Mouse (Mus musculus): ENCODE results near the gene Gpt2. TPM values are rescaled to one million over a fixed set of nuclear protein-coding genes. Genes with fewer than 3 reads are reported as not detected.

Gene Gpt2
- 62.5 and 73.6 TPM in 2 replicates for polyA plus RNA-seq (2014; fragmentation: Nextera tagmentation; extraction: Ambion mirVana)

GRCm38 (mm10) chr8:85492125-85492875 is at the start of gene Gpt2:
TSS of gene Gpt2 (plus strand) at chr8:85492576.
- peak; percentile 97 for ATAC-seq (ENCODE audit: insufficient number of reproducible peaks, low FRiP score, low TSS enrichment, low read depth)
- peak within 1 kb of the TSS; percentile 95 for H3K4me2 ChIP-seq (ENCODE audit: low read depth, severe bottlenecking)
- peak within 1 kb of the TSS; percentile 87 for H3K9ac ChIP-seq (ENCODE audit: low read length)
- H3K27ac ChIP-seq (replicated peaks; ENCODE audit: low read depth, low read length), result 0 out of 2 replicates have a peak within 1 kb of the TSS, but pooled peaks have one; percentile 21
- no peaks in the 10 kb centered on the region for H3K27me3 ChIP-seq (ENCODE audit: control insufficient read depth, insufficient read depth, low read length)
- no peaks in the 10 kb centered on the region for H3K9me3 ChIP-seq (ENCODE audit: control insufficient read depth, low read length)
- no peaks in the 10 kb centered on the region for H3K36me3 ChIP-seq (ENCODE audit: control insufficient read depth, insufficient read depth, low read length)
- peak within 1 kb of the TSS; percentile 91 for H3K4me3 ChIP-seq (ENCODE audit: low read depth, low read length)
- 0 out of 2 replicates have a peak, but pooled peaks cover 5% of the 10 kb centered on the region for H3K4me1 ChIP-seq (ENCODE audit: control insufficient read depth, insufficient read depth, low read length)
- WGBS, result under 1% methylated on average over 41 of the region's 41 CpGs
- DNase-seq (ENCODE audit: low spot score), result peak; percentile 97

DNA sequence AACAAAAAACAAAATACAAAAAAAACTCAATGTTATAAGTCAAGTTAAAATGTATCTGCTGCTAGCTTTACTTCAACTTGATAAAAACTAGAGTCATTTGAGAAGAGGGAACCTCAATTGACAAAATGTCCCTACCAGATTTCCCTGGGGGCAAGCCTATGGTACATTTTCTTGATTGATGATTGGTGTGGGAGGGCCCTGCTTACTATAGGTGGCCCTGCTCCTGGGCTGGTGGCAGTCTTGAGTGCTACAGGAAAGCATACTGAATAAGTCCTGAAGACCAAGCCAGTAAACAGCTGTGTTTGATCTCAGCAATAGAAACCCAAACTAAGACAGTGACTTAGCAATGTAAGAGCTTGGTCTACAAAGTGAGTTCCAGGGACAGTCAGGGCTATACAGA is 48.3 kb upstream of the Gpt2 start:
- H3K36me3 ChIP-seq (ENCODE audit: control insufficient read depth, insufficient read depth, low read length), result no peaks in the 10 kb centered on the region
- H3K27me3 ChIP-seq (ENCODE audit: control insufficient read depth, insufficient read depth, low read length), result no peaks in the 10 kb centered on the region
- no peak for DNase-seq (ENCODE audit: low spot score)
- no peaks in the 10 kb centered on the region for H3K9me3 ChIP-seq (ENCODE audit: control insufficient read depth, low read length)
- ATAC-seq (ENCODE audit: insufficient number of reproducible peaks, low FRiP score, low TSS enrichment, low read depth), result no peak
- H3K27ac ChIP-seq (replicated peaks; ENCODE audit: low read depth, low read length), result no peak overlapping the region
- H3K4me1 ChIP-seq (ENCODE audit: control insufficient read depth, insufficient read depth, low read length), result no peaks in the 10 kb centered on the region
- no peak overlapping the region for H3K4me2 ChIP-seq (ENCODE audit: low read depth, severe bottlenecking)
- H3K4me3 ChIP-seq (ENCODE audit: low read depth, low read length), result no peak overlapping the region
- no peak overlapping the region for H3K9ac ChIP-seq (ENCODE audit: low read length)

- no peaks in the 10 kb centered on the region for H3K36me3 ChIP-seq (ENCODE audit: control insufficient read depth, insufficient read depth, low read length)
- H3K9me3 ChIP-seq (ENCODE audit: control insufficient read depth, low read length), result no peaks in the 10 kb centered on the region
- WGBS, result 82% methylated on average over 15 of the region's 15 CpGs
- H3K4me2 ChIP-seq (ENCODE audit: low read depth, severe bottlenecking), result no peak overlapping the region
- H3K27me3 ChIP-seq (ENCODE audit: control insufficient read depth, insufficient read depth, low read length), result no peaks in the 10 kb centered on the region
- H3K9ac ChIP-seq (ENCODE audit: low read length), result no peak overlapping the region
- H3K4me3 ChIP-seq (ENCODE audit: low read depth, low read length), result no peak overlapping the region
- H3K27ac ChIP-seq (replicated peaks; ENCODE audit: low read depth, low read length), result no peak overlapping the region
- no peaks in the 10 kb centered on the region for H3K4me1 ChIP-seq (ENCODE audit: control insufficient read depth, insufficient read depth, low read length)
- no peak for ATAC-seq (ENCODE audit: insufficient number of reproducible peaks, low FRiP score, low TSS enrichment, low read depth)
- DNase-seq (ENCODE audit: low spot score), result no peak
Measured at GRCm38 (mm10) chr8:85445936-85446685, 46.3 kb upstream of the Gpt2 start.

DNA sequence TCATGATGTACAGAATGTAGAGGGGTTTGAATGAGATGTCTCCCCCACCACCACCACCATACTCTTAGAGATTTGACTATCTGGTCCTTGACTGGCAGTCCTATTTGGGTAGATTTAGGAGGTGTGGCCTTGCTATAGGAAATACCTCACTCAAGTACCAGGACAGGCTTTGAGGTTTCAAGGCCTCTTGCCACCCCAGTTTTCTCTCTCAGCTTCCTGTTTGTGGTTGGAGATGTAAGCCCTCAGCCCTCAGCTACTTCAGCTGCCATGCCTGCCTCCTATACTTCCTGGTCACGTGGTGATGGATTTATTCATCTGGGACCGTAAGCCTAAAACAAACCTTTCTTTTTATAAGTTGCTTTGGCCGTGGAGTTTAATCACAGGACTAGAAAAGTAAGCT is 42.0 kb upstream of the Gpt2 start:
- Histone ChIP-seq H3K36me3 (ENCODE audit: control insufficient read depth, insufficient read depth, low read length) (no peaks in the 10 kb centered on the region), H3K9ac (ENCODE audit: low read length) (no peak overlapping the region), H3K27me3 (ENCODE audit: control insufficient read depth, insufficient read depth, low read length) (no peaks in the 10 kb centered on the region), H3K4me1 (ENCODE audit: control insufficient read depth, insufficient read depth, low read length) (peaks cover 7% of the 10 kb centered on the region; the same call in 1 of the 2 replicates), H3K4me3 (ENCODE audit: low read depth, low read length) (no peak overlapping the region), H3K9me3 (ENCODE audit: control insufficient read depth, low read length) (no peaks in the 10 kb centered on the region), H3K27ac (replicated peaks; ENCODE audit: low read depth, low read length) (no peak overlapping the region), H3K4me2 (ENCODE audit: low read depth, severe bottlenecking) (no peak overlapping the region)
- no peak for DNase-seq (ENCODE audit: low spot score)
- no peak for ATAC-seq (ENCODE audit: insufficient number of reproducible peaks, low FRiP score, low TSS enrichment, low read depth)
- WGBS, result 88% methylated on average over 3 of the region's 3 CpGs

DNA sequence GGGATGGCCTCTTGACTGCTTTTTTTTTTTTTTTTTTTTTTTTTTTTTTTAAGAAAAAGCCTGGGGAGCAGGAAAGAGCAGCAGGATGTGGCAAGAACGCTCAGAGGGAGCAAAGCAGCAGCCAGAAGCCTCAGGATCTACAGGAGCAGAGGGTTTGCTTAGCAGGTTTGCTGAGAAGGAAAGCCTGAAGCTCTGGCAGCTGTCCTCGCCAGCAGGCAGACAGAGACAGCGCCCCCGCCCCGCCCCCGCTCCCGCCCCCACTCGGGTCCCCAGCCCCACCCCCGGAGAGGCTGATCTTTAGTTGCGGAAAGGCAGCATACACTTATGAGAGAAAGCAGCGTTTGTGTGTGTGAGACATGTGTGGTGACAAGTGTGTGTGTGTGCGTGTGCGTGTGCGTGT is 40.0 kb upstream of the Gpt2 start:
- 0 out of 2 replicates have a peak overlapping the region, but pooled peaks have one; percentile 12 for H3K27ac ChIP-seq (replicated peaks; ENCODE audit: low read depth, low read length)
- H3K4me3 ChIP-seq (ENCODE audit: low read depth, low read length), result no peak overlapping the region
- peak overlapping the region; percentile 22; the same call in 1 of the 2 replicates for H3K9ac ChIP-seq (ENCODE audit: low read length)
- H3K9me3 ChIP-seq (ENCODE audit: control insufficient read depth, low read length), result no peaks in the 10 kb centered on the region
- H3K27me3 ChIP-seq (ENCODE audit: control insufficient read depth, insufficient read depth, low read length), result no peaks in the 10 kb centered on the region
- ATAC-seq (ENCODE audit: insufficient number of reproducible peaks, low FRiP score, low TSS enrichment, low read depth) (no peak), DNase-seq (ENCODE audit: low spot score) (no peak)
- H3K4me1 ChIP-seq (ENCODE audit: control insufficient read depth, insufficient read depth, low read length), result peaks cover 7% of the 10 kb centered on the region; the same call in 1 of the 2 replicates
- peak overlapping the region; percentile 10; the same call in 1 of the 2 replicates for H3K4me2 ChIP-seq (ENCODE audit: low read depth, severe bottlenecking)
- H3K36me3 ChIP-seq (ENCODE audit: control insufficient read depth, insufficient read depth, low read length), result no peaks in the 10 kb centered on the region
- 18% methylated on average over 14 of the region's 14 CpGs for WGBS

DNA sequence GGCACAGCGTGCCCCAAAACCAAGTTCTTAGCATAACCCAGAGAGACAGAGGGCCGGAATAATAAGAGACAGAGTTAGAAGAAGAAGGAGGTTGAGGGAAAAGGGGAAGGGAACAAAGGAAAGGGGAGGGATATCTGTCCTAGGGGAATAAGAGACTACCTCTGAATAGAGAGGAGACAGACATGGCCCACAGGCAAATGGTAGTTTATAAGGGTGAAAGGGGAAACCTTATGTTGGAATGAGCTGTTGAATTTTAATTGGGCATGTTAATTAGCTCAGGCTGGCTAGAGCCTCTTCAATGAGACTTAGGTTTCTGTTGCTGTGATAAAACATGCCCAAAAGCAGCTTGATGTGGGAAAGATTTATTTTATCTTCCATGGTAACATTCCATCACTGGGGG is 39.1 kb upstream of the Gpt2 start:
- H3K4me1 ChIP-seq (ENCODE audit: control insufficient read depth, insufficient read depth, low read length), result peaks cover 7% of the 10 kb centered on the region; the same call in 1 of the 2 replicates
- H3K27ac ChIP-seq (replicated peaks; ENCODE audit: low read depth, low read length), result no peak overlapping the region
- DNase-seq (ENCODE audit: low spot score) (no peak), ATAC-seq (ENCODE audit: insufficient number of reproducible peaks, low FRiP score, low TSS enrichment, low read depth) (no peak)
- no peaks in the 10 kb centered on the region for H3K36me3 ChIP-seq (ENCODE audit: control insufficient read depth, insufficient read depth, low read length)
- no peak overlapping the region for H3K4me3 ChIP-seq (ENCODE audit: low read depth, low read length)
- WGBS, result 85% methylated on average over 2 of the region's 2 CpGs
- H3K9me3 ChIP-seq (ENCODE audit: control insufficient read depth, low read length), result no peaks in the 10 kb centered on the region
- no peak overlapping the region for H3K4me2 ChIP-seq (ENCODE audit: low read depth, severe bottlenecking)
- H3K27me3 ChIP-seq (ENCODE audit: control insufficient read depth, insufficient read depth, low read length), result no peaks in the 10 kb centered on the region
- no peak overlapping the region for H3K9ac ChIP-seq (ENCODE audit: low read length)

DNA sequence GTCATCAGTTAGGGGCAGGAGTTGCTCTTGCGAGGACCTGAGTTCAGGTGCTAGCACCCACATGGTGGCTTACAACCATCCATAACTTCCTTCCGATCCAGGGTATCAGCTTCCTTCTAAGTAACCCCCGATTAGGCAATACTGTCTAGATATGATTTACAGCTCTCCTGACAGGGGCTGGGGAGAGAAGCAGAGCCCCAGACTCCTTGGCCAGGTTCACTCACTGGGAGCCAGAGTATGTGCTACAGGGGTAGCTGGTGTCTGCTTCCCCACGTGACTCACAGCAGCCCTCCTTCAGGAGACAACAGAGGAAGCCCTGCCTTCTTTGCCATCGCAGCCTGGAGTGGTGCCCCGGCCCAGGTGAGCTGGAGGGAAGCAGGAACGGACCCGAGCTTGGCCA is 37.6 kb upstream of the Gpt2 start:
- H3K4me2 ChIP-seq (ENCODE audit: low read depth, severe bottlenecking), result no peak overlapping the region
- peaks cover 7% of the 10 kb centered on the region; the same call in 1 of the 2 replicates for H3K4me1 ChIP-seq (ENCODE audit: control insufficient read depth, insufficient read depth, low read length)
- H3K4me3 ChIP-seq (ENCODE audit: low read depth, low read length), result no peak overlapping the region
- H3K27me3 ChIP-seq (ENCODE audit: control insufficient read depth, insufficient read depth, low read length), result no peaks in the 10 kb centered on the region
- DNase-seq (ENCODE audit: low spot score) (no peak), ATAC-seq (ENCODE audit: insufficient number of reproducible peaks, low FRiP score, low TSS enrichment, low read depth) (no peak)
- no peak overlapping the region for H3K9ac ChIP-seq (ENCODE audit: low read length)
- H3K9me3 ChIP-seq (ENCODE audit: control insufficient read depth, low read length), result no peaks in the 10 kb centered on the region
- H3K27ac ChIP-seq (replicated peaks; ENCODE audit: low read depth, low read length), result no peak overlapping the region
- no peaks in the 10 kb centered on the region for H3K36me3 ChIP-seq (ENCODE audit: control insufficient read depth, insufficient read depth, low read length)
- WGBS, result 65% methylated on average over 8 of the region's 8 CpGs

DNA sequence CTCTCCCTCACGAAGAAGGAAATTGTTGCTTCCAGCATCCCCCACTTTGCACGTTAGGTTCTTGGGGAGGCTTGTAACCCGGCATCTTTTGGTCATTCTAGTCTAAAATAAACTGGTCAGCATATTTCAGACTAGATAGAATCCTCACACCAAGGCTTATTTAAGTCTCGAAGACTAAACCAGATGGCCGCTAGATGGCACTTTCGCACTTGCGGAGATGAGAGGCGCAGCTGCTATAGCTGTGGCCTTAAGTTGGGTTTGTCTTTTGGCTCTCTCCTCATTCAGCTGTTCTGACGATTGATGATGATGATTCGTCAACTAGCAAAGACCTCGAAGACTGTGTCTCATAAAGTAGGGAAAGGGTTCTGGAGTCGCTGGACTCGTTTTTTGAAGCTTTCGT is 35.8 kb upstream of the Gpt2 start:
- no peak overlapping the region for H3K9ac ChIP-seq (ENCODE audit: low read length)
- DNase-seq (ENCODE audit: low spot score) (peak; percentile 82), ATAC-seq (ENCODE audit: insufficient number of reproducible peaks, low FRiP score, low TSS enrichment, low read depth) (0 out of 2 replicates have a peak, but pooled peaks have one; percentile 13)
- H3K27ac ChIP-seq (replicated peaks; ENCODE audit: low read depth, low read length), result no peak overlapping the region
- peaks cover 7% of the 10 kb centered on the region; the same call in 1 of the 2 replicates for H3K4me1 ChIP-seq (ENCODE audit: control insufficient read depth, insufficient read depth, low read length)
- no peaks in the 10 kb centered on the region for H3K9me3 ChIP-seq (ENCODE audit: control insufficient read depth, low read length)
- H3K4me2 ChIP-seq (ENCODE audit: low read depth, severe bottlenecking), result no peak overlapping the region; the same call in 1 of the 2 replicates
- no peak overlapping the region for H3K4me3 ChIP-seq (ENCODE audit: low read depth, low read length)
- H3K36me3 ChIP-seq (ENCODE audit: control insufficient read depth, insufficient read depth, low read length), result no peaks in the 10 kb centered on the region
- 11% methylated on average over 14 of the region's 14 CpGs for WGBS
- H3K27me3 ChIP-seq (ENCODE audit: control insufficient read depth, insufficient read depth, low read length), result no peaks in the 10 kb centered on the region

Data from limb, embryonic 11.5 days (tissue).